Mouse (Mus musculus): ENCODE measurements at regions not wholly inside any gene's neighbourhood (a gene's known extent, or its start where the extent isn't known, plus 50 kb on each side); places are given as distances from the start of the nearest gene placed in this dataset.

DNA sequence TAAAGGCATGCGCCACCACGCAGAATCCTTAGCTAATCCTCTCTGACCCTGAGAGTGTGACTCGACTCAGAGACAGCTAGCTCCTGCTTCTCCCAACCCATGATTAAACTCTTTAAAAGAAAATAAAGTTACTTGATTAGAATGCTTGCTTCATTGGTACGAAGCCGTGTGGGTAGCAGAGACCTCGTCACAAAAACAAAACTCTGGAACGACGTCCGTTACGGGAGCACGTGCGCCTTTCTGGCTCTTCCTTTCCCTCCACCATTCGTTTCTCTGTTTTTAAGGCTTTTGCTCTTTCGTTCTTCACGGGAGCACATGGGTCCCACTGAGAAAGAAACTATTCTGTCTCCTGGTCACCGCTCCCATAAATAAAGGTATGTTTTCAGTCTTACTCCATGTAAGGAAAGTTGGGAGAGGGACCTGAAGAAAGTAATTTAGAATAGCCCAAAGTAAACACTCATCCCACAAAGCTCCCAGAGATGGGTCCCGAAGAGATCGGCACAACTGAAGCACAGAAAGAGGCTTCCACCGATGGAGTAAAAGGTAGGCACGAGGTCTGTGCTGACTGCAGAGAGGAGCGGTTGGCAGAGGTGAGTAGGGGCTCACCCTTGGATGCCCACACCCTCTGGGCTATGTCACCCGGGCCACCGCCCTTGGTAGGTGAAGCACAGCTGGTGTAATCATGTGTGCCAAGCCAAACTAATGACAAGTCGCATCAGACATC is 70.2 kb upstream of the Cpm start:
- TF ChIP-seq CTCF (IDR thresholded peaks at IDR 0.05; ENCODE audit: low read depth) = no peak
- no peak for TF ChIP-seq EP300 (optimal IDR thresholded peaks at IDR 0.05)
